Mouse (Mus musculus) liver, embryonic 16.5 days (tissue): ENCODE data around the gene Scel. TPM values are rescaled to one million over a fixed set of nuclear protein-coding genes. Genes with fewer than 3 reads are reported as not detected.
"Not testable (repeated sequence)": the region's sequence is repeated elsewhere in the genome, so short reads cannot be mapped to it uniquely, and the experiment has no call there.

Experiments used
- ATAC-seq: fragments of 200-750 bp; cut with Nextera tagmentation; 2 replicates; pipeline ENCODE4 v1.8.0; 2017; ENCODE audit warnings: low read depth, mild to moderate bottlenecking, moderate number of reproducible peaks, moderate library complexity
- H3K27ac ChIP-seq: fragments of 300-500 bp; sonication (generic); 2 replicates; pipeline ENCODE4 v1.5.1; 2014; ENCODE audit warnings: mild to moderate bottlenecking, low read length
- H3K27me3 ChIP-seq: fragments of 300-500 bp; sonication (generic); 2 replicates; pipeline ENCODE4 v1.6.1; 2014; ENCODE audit warnings: low read depth, low read length, mixed read lengths; ENCODE audit not compliant: control insufficient read depth, insufficient read depth
- H3K36me3 ChIP-seq: fragments of 300-500 bp; sonication (generic); 2 replicates; pipeline ENCODE4 v1.6.1; 2014; ENCODE audit warnings: mild to moderate bottlenecking; ENCODE audit not compliant: control insufficient read depth, insufficient read depth
- H3K4me1 ChIP-seq: fragments of 300-500 bp; sonication (generic); 2 replicates; pipeline ENCODE4 v1.6.1; 2014; ENCODE audit warnings: low read depth, low read length, mixed read lengths; ENCODE audit not compliant: control insufficient read depth
- H3K4me2 ChIP-seq: fragments of 300-500 bp; sonication (generic); 2 replicates; pipeline ENCODE4 v1.6.1; 2014; ENCODE audit warnings: low read depth, low read length, mixed read lengths
- H3K4me3 ChIP-seq: fragments of 300-500 bp; sonication (generic); 2 replicates; pipeline ENCODE4 v1.5.1; 2014; ENCODE audit warnings: low read depth, mild to moderate bottlenecking, low read length
- H3K9ac ChIP-seq: fragments of 300-500 bp; sonication (generic); 2 replicates; pipeline ENCODE4 v1.6.1; 2014; ENCODE audit warnings: low read depth, low read length
- H3K9me3 ChIP-seq: fragments of 300-500 bp; sonication (generic); replicated peaks from 2 replicates; pipeline ENCODE4 v1.6.1; 2016; ENCODE audit warnings: low read length; ENCODE audit not compliant: control insufficient read depth
- WGBS: fragments of 180-500 bp; shearing (Covaris S2); extraction: QIAGEN DNeasy Blood & Tissue Kit; methylation state at CpG from one replicate; pipeline ENCODE4 v1.1.7; 2014; ENCODE audit not compliant: insufficient replicate concordance; 5-methylcytosine and 5-hydroxymethylcytosine counted together
- polyA plus RNA-seq: library from polyadenylated mRNA; unstranded; fragments of >200 nt; fragmentation: Nextera tagmentation; extraction: Ambion mirVana; gene quantifications from 2 replicates; pipeline ENCODE4 v1.2.1, GENCODE M21; 2015

Gene Scel
- 0.15 and 0.22 TPM in 2 replicates for polyA plus RNA-seq

- Histone ChIP-seq H3K4me1 (no peaks in the 10 kb centered on the region), H3K4me3 (no peak within 1 kb of the TSS), H3K9ac (no peak within 1 kb of the TSS), H3K27ac (no peak within 1 kb of the TSS), H3K9me3 (no peaks in the 10 kb centered on the region), H3K4me2 (no peak within 1 kb of the TSS), H3K27me3 (no peaks in the 10 kb centered on the region), H3K36me3 (no peaks in the 10 kb centered on the region)
- WGBS, result 17% methylated on average over 14 of the region's 14 CpGs
- ATAC-seq, result peak; percentile 54; the same call in 1 of the 2 replicates
Observed at GRCm38 (mm10) chr14:103512802-103513472, at the start of gene Scel. Gene Scel (plus strand): TSS chr14:103513342.

GRCm38 (mm10) chr14:103468691-103469463, 44.3 kb upstream of the Scel start:
- Histone ChIP-seq H3K9me3 (no peaks in the 10 kb centered on the region), H3K4me3 (no peak overlapping the region), H3K9ac (no peak overlapping the region), H3K4me1 (no peaks in the 10 kb centered on the region), H3K4me2 (no peak overlapping the region), H3K27me3 (no peaks in the 10 kb centered on the region), H3K36me3 (no peaks in the 10 kb centered on the region), H3K27ac (no peak overlapping the region)
- no peak for ATAC-seq
- 63% methylated on average over 12 of the region's 12 CpGs for WGBS

GRCm38 (mm10) chr14:103469464-103470015, 43.6 kb upstream of the Scel start:
- peak overlapping the region; percentile 36 for H3K4me2 ChIP-seq
- peak; percentile 37 for ATAC-seq
- no peaks in the 10 kb centered on the region for H3K4me1 ChIP-seq
- no peaks in the 10 kb centered on the region for H3K9me3 ChIP-seq
- no peak overlapping the region for H3K9ac ChIP-seq
- no peaks in the 10 kb centered on the region for H3K27me3 ChIP-seq
- no peak overlapping the region for H3K27ac ChIP-seq
- no peaks in the 10 kb centered on the region for H3K36me3 ChIP-seq
- H3K4me3 ChIP-seq, result peak overlapping the region; percentile 24; the same call in 1 of the 2 replicates
- WGBS, result 39% methylated on average over 12 of the region's 12 CpGs

- Histone ChIP-seq H3K27ac (no peak overlapping the region), H3K27me3 (no peaks in the 10 kb centered on the region), H3K4me2 (no peak overlapping the region), H3K9me3 (no peaks in the 10 kb centered on the region), H3K4me1 (no peaks in the 10 kb centered on the region), H3K9ac (no peak overlapping the region), H3K4me3 (no peak overlapping the region), H3K36me3 (no peaks in the 10 kb centered on the region)
- WGBS, result 44% methylated on average over 3 of the region's 3 CpGs
- ATAC-seq, result no peak
Observed at GRCm38 (mm10) chr14:103471074-103471778, 41.9 kb upstream of the Scel start.

GRCm38 (mm10) chr14:103471806-103472553, 41.2 kb upstream of the Scel start:
- no peak overlapping the region for H3K4me2 ChIP-seq
- 41% methylated on average over 7 of the region's 7 CpGs for WGBS
- no peak overlapping the region for H3K9ac ChIP-seq
- H3K4me1 ChIP-seq, result no peaks in the 10 kb centered on the region
- no peak overlapping the region for H3K27ac ChIP-seq
- H3K4me3 ChIP-seq, result no peak overlapping the region
- ATAC-seq, result no peak
- no peaks in the 10 kb centered on the region for H3K9me3 ChIP-seq
- H3K36me3 ChIP-seq, result no peaks in the 10 kb centered on the region
- H3K27me3 ChIP-seq, result no peaks in the 10 kb centered on the region

- H3K27me3 ChIP-seq, result no peaks in the 10 kb centered on the region
- 45% methylated on average over 2 of the region's 2 CpGs for WGBS
- ATAC-seq, result no peak
- no peak overlapping the region for H3K9ac ChIP-seq
- no peak overlapping the region for H3K4me2 ChIP-seq
- no peaks in the 10 kb centered on the region for H3K9me3 ChIP-seq
- no peak overlapping the region for H3K4me3 ChIP-seq
- no peak overlapping the region for H3K27ac ChIP-seq
- H3K36me3 ChIP-seq, result no peaks in the 10 kb centered on the region
- H3K4me1 ChIP-seq, result no peaks in the 10 kb centered on the region
Observed at GRCm38 (mm10) chr14:103472554-103472905, 40.6 kb upstream of the Scel start.

- no peak for ATAC-seq
- Histone ChIP-seq H3K4me2 (no peak overlapping the region), H3K27me3 (no peaks in the 10 kb centered on the region), H3K27ac (no peak overlapping the region), H3K36me3 (no peaks in the 10 kb centered on the region), H3K4me3 (no peak overlapping the region), H3K9me3 (no peaks in the 10 kb centered on the region), H3K4me1 (no peaks in the 10 kb centered on the region), H3K9ac (no peak overlapping the region)
- 52% methylated on average over 7 of the region's 7 CpGs for WGBS
Observed at GRCm38 (mm10) chr14:103475312-103475711, 37.8 kb upstream of the Scel start.

GRCm38 (mm10) chr14:103476232-103476631, 36.9 kb upstream of the Scel start:
- not testable (repeated sequence) for H3K4me1 ChIP-seq, H3K27ac ChIP-seq, ATAC-seq, H3K4me2 ChIP-seq, H3K9ac ChIP-seq, H3K4me3 ChIP-seq, H3K27me3 ChIP-seq, H3K36me3 ChIP-seq, H3K9me3 ChIP-seq
- 42% methylated on average over 3 of the region's 3 CpGs for WGBS
